In genomic region chr19:10239419-10239818, GRCm38 (mm10) we compare ENCODE assay signal across 9 mouse cellular contexts. TPM values are rescaled to one million over a fixed set of nuclear protein-coding genes. Genes with fewer than 3 reads are reported as not detected.
DNase-seq lines count a peak whose midpoint lies in the region; ATAC-seq and TF ChIP-seq lines count a peak whose summit lies in the region.
"Had no signal": no experiment of that assay in that cellular context is flagged by ENCODE, and none has a peak within 500 bp of the region (broad histone marks: within the 10 kb centered on the region; RNA-seq: fewer than 3 reads in every experiment).

No protein-coding gene starts in this region.

- H3K9ac ChIP-seq in embryonic facial prominence, embryonic 12.5 days: no peak overlapping the region
- no peak overlapping the region for H3K9ac ChIP-seq in liver, embryonic 15.5 days

- H3K27ac ChIP-seq in layer of hippocampus, adult 2 months: peak overlapping the region; percentile 75; the same call in 1 of the 2 replicates
- no peak overlapping the region for H3K27ac ChIP-seq in embryonic facial prominence, embryonic 12.5 days
- no peak overlapping the region for H3K27ac ChIP-seq in liver, embryonic 15.5 days (replicated peaks)

- no peak for ATAC-seq in embryonic facial prominence, embryonic 12.5 days (ENCODE audit: insufficient number of reproducible peaks, insufficient read depth, low FRiP score, low TSS enrichment)
- no peak for ATAC-seq in liver, embryonic 15.5 days (ENCODE audit: insufficient read depth)

- H3K9me3 ChIP-seq in embryonic facial prominence, embryonic 12.5 days: no peaks in the 10 kb centered on the region
- no peaks in the 10 kb centered on the region for H3K9me3 ChIP-seq in liver, embryonic 15.5 days (replicated peaks)

- H3K36me3 ChIP-seq in embryonic facial prominence, embryonic 12.5 days: no peaks in the 10 kb centered on the region
- no peaks in the 10 kb centered on the region for H3K36me3 ChIP-seq in liver, embryonic 15.5 days (replicated peaks)

- no peak for TF ChIP-seq CTCF in layer of hippocampus, adult 2 months (conservative IDR thresholded peaks at IDR 0.05)

- H3K4me1 ChIP-seq in embryonic facial prominence, embryonic 12.5 days: peaks cover 20% of the 10 kb centered on the region
- H3K4me1 ChIP-seq in liver, embryonic 15.5 days (replicated peaks): peaks cover 47% of the 10 kb centered on the region

- 58% methylated on average over 2 of the region's 2 CpGs for WGBS in embryonic facial prominence, embryonic 12.5 days
- WGBS in liver, embryonic 15.5 days (ENCODE audit: insufficient replicate concordance): 25% methylated on average over 2 of the region's 2 CpGs

- H3K27me3 ChIP-seq in embryonic facial prominence, embryonic 12.5 days: 0 out of 2 replicates have a peak, but pooled peaks cover 10% of the 10 kb centered on the region
- peaks cover 23% of the 10 kb centered on the region for H3K27me3 ChIP-seq in liver, embryonic 15.5 days

- DNase-seq in embryo, embryonic 10 days (ENCODE audit: low spot score): peak; percentile 15
- no peak for DNase-seq in embryo, embryonic 9.5 days (ENCODE audit: extremely low spot score)
- no peak for DNase-seq in layer of hippocampus, adult 2 months (ENCODE audit: low spot score in 2 of 2)
- no peak for DNase-seq in layer of hippocampus, adult 18-20 months (ENCODE audit: low spot score in 2 of 2)
- no peak for DNase-seq in T-cell, adult 2 months (ENCODE audit: low spot score)
- DNase-seq in cerebellum, adult 8-10 months: no peak

- peak overlapping the region; percentile 53; the same call in 1 of the 2 replicates for H3K4me3 ChIP-seq in layer of hippocampus, adult 2 months
- no peak overlapping the region for H3K4me3 ChIP-seq in embryonic facial prominence, embryonic 12.5 days
- H3K4me3 ChIP-seq in liver, embryonic 15.5 days (replicated peaks): peak overlapping the region; percentile 55

- H3K4me2 ChIP-seq in embryonic facial prominence, embryonic 12.5 days (replicated peaks): peak overlapping the region; percentile 74
- peak overlapping the region; percentile 81 for H3K4me2 ChIP-seq in liver, embryonic 15.5 days

RNA-seq across cellular contexts. Expression of gene Myrf, which starts 1.1 kb away (rescaled TPM):
- 10 to 100 TPM; 27.0 to 27.8 TPM for total RNA-seq in layer of hippocampus, adult 2 months (2021)
- 10 to 100 TPM; 31.9 to 33.9 TPM for total RNA-seq in layer of hippocampus, adult 18-20 months (2021)
- polyA plus RNA-seq in embryonic facial prominence, embryonic 12.5 days (2016; fragmentation: Nextera tagmentation; extraction: Ambion mirVana): 1.9 and 2.5 TPM in 2 replicates
- 2.6 and 3.2 TPM in 2 replicates for polyA plus RNA-seq in liver, embryonic 15.5 days (2015; fragmentation: Nextera tagmentation; extraction: Ambion mirVana)
- total RNA-seq: hematopoietic stem cell, adult 5-6 weeks had no signal

RNA-seq across cellular contexts. Expression of gene Fen1, which starts 35.5 kb away (rescaled TPM):
- total RNA-seq in layer of hippocampus, adult 2 months (2021): 10 to 100 TPM in 1 of 2 experiments, 1 to 10 TPM in 1; 9.6 to 12.2 TPM
- total RNA-seq in layer of hippocampus, adult 18-20 months (2021): 10 to 100 TPM in 1 of 2 experiments, 1 to 10 TPM in 1; 9.5 to 10.7 TPM
- polyA plus RNA-seq in embryonic facial prominence, embryonic 12.5 days (2016; fragmentation: Nextera tagmentation; extraction: Ambion mirVana): 90.1 and 95.5 TPM in 2 replicates
- polyA plus RNA-seq in liver, embryonic 15.5 days (2015; fragmentation: Nextera tagmentation; extraction: Ambion mirVana): 136 and 142 TPM in 2 replicates

RNA-seq across cellular contexts. Expression of gene Tmem258, which starts 35.6 kb away (rescaled TPM):
- 10 to 100 TPM; 74.0 to 79.7 TPM for total RNA-seq in layer of hippocampus, adult 2 months (2021)
- total RNA-seq in layer of hippocampus, adult 18-20 months (2021): 10 to 100 TPM; 81.9 to 84.8 TPM
- 389 and 410 TPM in 2 replicates for polyA plus RNA-seq in embryonic facial prominence, embryonic 12.5 days (2016; fragmentation: Nextera tagmentation; extraction: Ambion mirVana)
- polyA plus RNA-seq in liver, embryonic 15.5 days (2015; fragmentation: Nextera tagmentation; extraction: Ambion mirVana): 254 and 296 TPM in 2 replicates

RNA-seq across cellular contexts. Expression of gene Fads1, which starts 56.7 kb away (rescaled TPM):
- 100 to 1,000 TPM; 191 to 198 TPM for total RNA-seq in layer of hippocampus, adult 2 months (2021)
- total RNA-seq in layer of hippocampus, adult 18-20 months (2021): 100 to 1,000 TPM; 187 to 200 TPM
- polyA plus RNA-seq in embryonic facial prominence, embryonic 12.5 days (2016; fragmentation: Nextera tagmentation; extraction: Ambion mirVana): 139 and 144 TPM in 2 replicates
- polyA plus RNA-seq in liver, embryonic 15.5 days (2015; fragmentation: Nextera tagmentation; extraction: Ambion mirVana): 73.6 and 80.7 TPM in 2 replicates
